Mouse (Mus musculus) layer of hippocampus, adult 8-10 months (tissue): ENCODE data around the gene Cfap299. TPM values are rescaled to one million over a fixed set of nuclear protein-coding genes. Genes with fewer than 3 reads are reported as not detected.
"Not testable (repeated sequence)": the region's sequence is repeated elsewhere in the genome, so short reads cannot be mapped to it uniquely, and the experiment has no call there.

Experiments
- DNase-seq, 2 experiments: peaks; one replicate each; pipeline ENCODE4 v3.0.0; 2022; ENCODE audit warnings: low spot score in 2 of 2
- total RNA-seq, 4 experiments: library from RNA; stranded (reverse); gene quantifications; 2 replicates each; pipeline ENCODE4 v1.2.4; 2022

Cfap299 gene
- total RNA-seq = 1 to 10 TPM in 2 of 4 experiments, under 1 TPM in 1, not detected in 1; 0.41 to 1.2 (median 1.1) TPM

DNA sequence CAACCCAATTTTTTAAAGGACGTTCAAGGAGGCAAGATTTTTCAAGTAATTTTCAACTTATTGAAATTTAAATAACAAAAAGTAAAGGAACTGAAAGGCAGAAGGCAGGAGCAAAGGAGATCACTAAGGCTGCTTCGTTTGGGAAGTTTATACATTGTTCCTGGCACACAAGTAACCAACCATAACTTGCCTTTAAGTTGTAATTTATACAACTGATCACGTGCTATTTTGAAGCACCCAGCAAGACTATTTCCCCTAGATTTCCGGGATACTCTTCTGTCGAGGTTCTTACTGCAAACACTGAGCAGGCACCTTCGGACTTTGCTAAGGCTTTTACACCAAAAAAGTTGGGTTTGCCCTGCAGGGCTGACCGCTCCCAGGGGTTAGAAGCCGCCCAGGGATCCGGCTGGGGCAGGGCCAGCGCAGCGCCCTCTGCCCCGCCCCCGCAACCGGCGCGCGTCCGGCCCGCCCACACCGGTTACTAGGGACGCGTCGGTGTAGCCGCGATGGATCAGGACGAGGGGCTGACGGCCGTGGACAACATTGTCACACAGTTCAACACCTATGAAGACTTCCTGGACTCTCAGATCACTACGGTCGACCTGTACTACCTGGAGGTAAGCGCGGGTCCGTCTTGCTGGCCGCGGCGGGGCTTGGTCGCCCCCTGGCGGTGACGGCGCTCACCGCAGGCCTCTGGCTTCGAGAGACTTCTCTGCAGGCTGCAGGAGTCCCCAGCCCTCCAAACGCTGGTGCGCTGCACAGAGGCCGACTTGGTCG, at the start of gene Cfap299:
Gene Cfap299, plus strand, starts transcription at position 457 of the 777 bp plus-strand sequence.
- DNase-seq = peak; percentile 39 to 84

DNA sequence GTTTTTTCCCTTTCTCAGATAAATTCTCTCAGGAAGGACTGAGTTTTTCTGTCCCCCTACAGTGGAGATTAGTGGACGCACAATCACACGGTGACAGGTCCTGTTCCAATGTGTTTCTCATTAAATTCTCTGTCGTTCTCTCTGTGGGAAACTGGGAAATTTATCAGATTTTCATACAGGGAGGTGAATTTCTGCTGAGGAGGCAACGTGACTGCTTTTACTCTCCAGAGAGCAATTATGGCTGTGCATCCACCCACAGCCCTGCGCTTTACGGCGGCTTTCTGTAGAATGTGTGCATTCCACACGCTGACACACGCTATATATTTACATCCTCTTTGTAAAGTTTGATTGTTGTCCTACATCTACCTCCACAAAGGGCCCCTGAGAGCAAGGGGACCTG, 47.1 kb upstream of the Cfap299 start:
- DNase-seq = no peak

- DNase-seq = no peak
Measured at GRCm38 (mm10) chr5:98283696-98284478, 45.2 kb upstream of the Cfap299 start.

GRCm38 (mm10) chr5:98290642-98291041, 38.5 kb upstream of the Cfap299 start:
- DNase-seq = no peak

GRCm38 (mm10) chr5:98292388-98293048, 36.6 kb upstream of the Cfap299 start:
- DNase-seq = no peak

DNA sequence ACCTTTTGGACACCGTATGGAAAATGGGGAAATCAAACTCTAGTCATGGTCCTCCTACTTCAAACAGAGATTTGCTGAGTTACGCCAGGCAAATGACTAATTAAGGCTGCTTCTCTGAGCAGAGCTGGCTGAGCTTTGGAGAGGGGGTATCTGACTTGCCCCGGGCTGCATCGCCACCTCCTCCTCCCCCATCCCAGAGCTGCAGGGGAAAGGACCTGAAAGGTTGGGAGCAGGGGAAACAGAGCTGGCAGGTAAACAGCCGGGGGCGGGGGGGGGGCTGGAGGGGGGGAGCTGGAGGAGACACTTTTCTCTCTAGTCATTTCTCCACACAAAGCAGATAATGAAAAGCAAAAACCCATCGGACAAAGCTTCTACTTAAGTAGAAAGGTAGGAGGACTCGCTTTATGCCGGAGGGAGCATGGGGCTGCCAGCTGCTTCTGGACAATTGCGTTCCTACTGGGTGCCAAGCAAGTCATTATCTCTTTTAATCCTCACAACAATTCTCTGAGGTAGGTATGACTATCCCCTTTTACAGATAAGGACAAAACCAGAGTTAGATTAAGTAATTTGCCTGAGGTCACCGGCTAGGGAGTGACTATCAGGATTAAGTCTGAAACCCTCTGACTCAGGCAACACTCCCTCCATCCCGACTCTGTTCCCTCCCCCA, 35.9 kb upstream of the Cfap299 start:
- DNase-seq = no peak

DNA sequence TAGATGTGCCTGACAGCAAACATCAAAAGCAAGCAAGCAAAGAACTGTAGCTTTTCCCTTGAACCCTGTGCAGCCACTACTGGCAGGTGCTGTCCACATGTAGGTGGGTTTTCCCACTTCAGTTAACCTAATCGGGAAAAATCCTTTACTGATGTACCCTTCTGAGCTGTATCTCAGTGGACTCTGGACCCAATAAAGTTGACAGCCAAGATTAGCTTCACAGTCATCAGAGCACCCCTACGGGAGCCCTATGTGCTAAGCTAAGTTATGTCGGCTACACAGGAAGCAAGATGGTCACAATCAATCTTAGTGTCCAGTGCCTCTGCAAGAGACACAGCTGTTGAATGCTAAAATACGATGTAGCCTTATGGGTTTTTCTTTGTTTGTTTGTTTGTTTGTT, 29.0 kb upstream of the Cfap299 start:
- DNase-seq = no peak

DNA sequence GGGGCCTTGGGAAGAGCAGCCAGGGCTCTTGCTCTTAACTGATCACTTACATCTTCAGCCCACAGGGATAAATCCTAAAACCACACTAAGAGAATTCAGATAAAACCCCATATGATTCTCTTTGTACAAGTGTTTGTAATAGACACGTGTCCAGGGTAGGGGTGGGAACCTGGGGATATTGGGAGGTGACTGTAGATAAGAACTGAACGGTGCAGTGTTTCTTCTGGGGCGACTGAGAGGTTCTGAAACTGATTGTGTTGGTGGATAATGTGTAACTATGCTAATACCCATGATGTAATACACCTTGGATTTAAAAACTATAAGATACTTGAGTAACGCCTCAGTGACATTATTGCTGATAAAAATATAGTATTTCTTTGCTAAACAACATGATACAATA, 23.4 kb upstream of the Cfap299 start:
- DNase-seq = no peak

DNA sequence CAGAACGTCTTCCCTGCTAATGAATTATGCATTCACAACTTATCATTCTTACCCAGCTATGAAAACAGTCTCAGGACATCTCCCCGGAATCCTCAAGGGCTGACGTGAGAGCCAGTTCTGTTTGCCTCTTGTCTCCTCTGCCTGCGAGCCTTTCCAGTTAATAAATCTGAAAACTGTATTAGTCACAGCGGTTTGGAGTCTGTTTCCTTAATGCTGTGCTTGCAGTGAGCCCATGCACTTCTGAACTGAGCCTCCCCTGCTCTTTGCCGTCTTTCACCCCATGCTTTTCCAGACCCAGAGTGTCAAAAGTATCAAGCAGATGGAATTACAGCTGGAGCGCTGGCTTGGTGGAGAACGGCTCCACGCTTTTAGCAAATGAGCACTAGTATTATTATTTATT, 22.6 kb upstream of the Cfap299 start:
- DNase-seq = no peak

GRCm38 (mm10) chr5:98326625-98327024, 2.5 kb upstream of the Cfap299 start:
- no peak for DNase-seq

DNA sequence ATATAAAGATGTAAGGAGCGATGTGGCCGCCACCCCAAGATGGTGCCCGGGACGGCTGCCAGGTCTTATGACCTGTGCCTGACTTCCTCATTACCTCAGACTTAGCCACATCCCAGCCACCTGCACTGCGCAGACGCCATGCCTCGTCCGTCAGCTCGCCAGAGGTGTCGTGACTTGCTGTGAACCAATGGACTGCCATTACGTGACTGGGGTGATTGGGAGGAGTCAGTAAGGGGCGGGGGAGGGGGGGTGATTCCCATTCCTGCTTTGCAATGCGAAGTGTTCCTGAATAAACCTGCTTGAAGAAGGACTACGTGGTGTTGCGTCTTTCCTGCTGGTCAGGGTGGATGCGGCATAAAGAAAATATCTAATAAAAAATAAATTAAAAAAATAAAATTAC, 14.6 kb downstream of the Cfap299 start:
- not testable (repeated sequence) for DNase-seq

DNA sequence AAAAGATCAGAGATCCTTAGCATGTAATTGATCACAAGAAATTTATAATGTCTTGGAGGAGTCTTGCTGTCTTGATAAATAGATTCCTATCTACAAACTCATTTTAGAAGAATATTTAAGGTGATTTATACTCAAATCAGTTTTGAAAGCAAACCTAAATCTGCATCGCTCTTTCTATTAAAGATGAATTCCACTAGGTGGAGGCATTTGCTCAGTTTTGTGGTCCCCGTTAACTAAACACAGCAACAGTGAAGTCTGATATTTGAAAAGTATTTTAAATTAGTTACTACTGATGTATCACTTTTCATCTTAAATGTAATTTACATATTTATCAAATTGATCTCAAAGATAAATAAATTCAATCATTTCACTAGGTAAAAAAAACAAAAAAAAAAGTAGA, 15.5 kb downstream of the Cfap299 start:
- no peak for DNase-seq

- DNase-seq = no peak
Measured at GRCm38 (mm10) chr5:98346067-98346466, 17.0 kb downstream of the Cfap299 start.

GRCm38 (mm10) chr5:98348605-98349004, 19.5 kb downstream of the Cfap299 start:
- peak; percentile 47 to 79 for DNase-seq

DNA sequence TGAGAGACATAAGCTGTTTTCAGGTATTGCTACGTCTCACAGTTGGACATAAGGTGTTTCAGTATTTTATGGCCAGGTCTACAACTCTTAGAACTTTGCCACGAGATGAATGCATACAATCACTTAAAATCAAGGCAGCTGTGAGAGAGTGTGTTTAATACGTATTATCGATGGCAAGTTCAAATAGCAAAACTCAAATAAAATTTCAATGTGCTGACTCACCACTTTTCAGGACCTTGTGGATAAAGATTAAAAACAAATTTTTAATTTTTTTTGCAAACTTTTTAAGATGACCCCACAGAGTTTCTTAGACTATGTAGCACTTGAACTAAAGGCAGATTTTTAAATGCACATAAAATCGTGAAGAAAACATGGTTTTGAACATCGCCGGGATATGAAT, 30.8 kb downstream of the Cfap299 start:
- DNase-seq = no peak

DNA sequence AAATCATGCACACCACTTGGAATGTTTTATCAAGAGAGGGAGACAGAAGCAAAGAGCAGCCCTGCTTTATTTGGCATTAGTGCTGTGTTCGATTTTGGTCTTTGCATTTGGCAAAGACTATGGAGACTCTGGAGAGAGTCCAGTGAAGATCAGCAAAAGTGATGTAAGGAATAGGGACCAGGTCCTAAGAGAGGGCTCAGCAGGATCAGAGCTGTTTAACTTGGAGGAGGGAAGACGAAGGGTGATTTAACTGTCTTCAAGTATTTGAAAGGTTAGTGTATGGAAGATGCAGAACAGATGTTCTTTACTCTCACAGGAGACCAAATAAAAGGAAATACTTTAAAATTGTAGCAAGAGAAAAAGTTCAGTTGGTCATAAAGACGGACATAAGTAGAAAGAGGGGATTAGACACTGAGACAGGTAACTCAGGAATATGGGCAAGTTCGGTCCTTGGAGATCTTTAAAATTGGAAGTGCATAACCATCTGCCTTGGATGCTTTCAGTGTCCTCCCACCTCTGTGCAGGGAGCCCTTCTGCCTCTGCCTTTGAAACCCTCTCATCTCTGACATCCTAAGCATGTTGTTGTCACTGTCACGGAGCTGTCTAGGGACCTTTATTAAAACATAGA, 31.8 kb downstream of the Cfap299 start:
- DNase-seq = no peak

GRCm38 (mm10) chr5:98363428-98363827, 34.3 kb downstream of the Cfap299 start:
- DNase-seq = no peak

- no peak for DNase-seq
Measured at GRCm38 (mm10) chr5:98365340-98365739, 36.2 kb downstream of the Cfap299 start.

- no peak for DNase-seq
Measured at GRCm38 (mm10) chr5:98368822-98369221, 39.7 kb downstream of the Cfap299 start.

GRCm38 (mm10) chr5:98369426-98369825, 40.3 kb downstream of the Cfap299 start:
- DNase-seq = no peak
